Comparison of ENCODE assay signal across 8 mouse cellular contexts in genomic region chr1:120606641-120607575, GRCm38 (mm10). TPM values are rescaled to one million over a fixed set of nuclear protein-coding genes. Genes with fewer than 3 reads are reported as not detected.
DNase-seq lines count a peak whose midpoint lies in the region; ATAC-seq and TF ChIP-seq lines count a peak whose summit lies in the region.

No protein-coding gene starts in this region.

- peak overlapping the region; percentile 44 for H3K4me2 ChIP-seq in limb, embryonic 12.5 days
- H3K4me2 ChIP-seq in stomach, embryonic 16.5 days (ENCODE audit: low read depth, low read length), result no peak overlapping the region

- peaks cover 27% of the 10 kb centered on the region for H3K27me3 ChIP-seq in ES-Bruce4 (ENCODE audit: control insufficient read depth, insufficient read depth, low read length, poor library complexity, severe bottlenecking)
- H3K27me3 ChIP-seq in limb, embryonic 12.5 days, result peaks cover 97% of the 10 kb centered on the region
- peaks cover 93% of the 10 kb centered on the region for H3K27me3 ChIP-seq in stomach, embryonic 16.5 days (ENCODE audit: control insufficient read depth, insufficient read depth, low read length)

- no peak overlapping the region for H3K27ac ChIP-seq in ES-Bruce4 (ENCODE audit: insufficient read depth, low read length)
- no peak overlapping the region for H3K27ac ChIP-seq in limb, embryonic 12.5 days
- H3K27ac ChIP-seq in stomach, embryonic 16.5 days (ENCODE audit: low read length), result no peak overlapping the region

- DNase-seq in cerebellum, postnatal 14 days, result peak; percentile 53 to 65
- DNase-seq in cerebellum, adult 9-11 months, result no peak
- no peak for DNase-seq in thymus, postnatal 14 days
- no peak for DNase-seq in spleen, postnatal 36 days (ENCODE audit: low spot score in 2 of 2)

- no peaks in the 10 kb centered on the region for H3K4me1 ChIP-seq in ES-Bruce4 (ENCODE audit: control insufficient read depth, insufficient read depth, low read length)
- H3K4me1 ChIP-seq in limb, embryonic 12.5 days (replicated peaks), result peaks cover 18% of the 10 kb centered on the region
- peaks cover 14% of the 10 kb centered on the region for H3K4me1 ChIP-seq in stomach, embryonic 16.5 days (ENCODE audit: control insufficient read depth, insufficient read depth, low read length)

- ATAC-seq in granulocyte monocyte progenitor cell, adult 5-6 weeks (replicated peaks; ENCODE audit: poor library complexity, severe bottlenecking), result peak; percentile 20; the same call in 1 of the 2 replicates
- ATAC-seq in limb, embryonic 12.5 days (ENCODE audit: insufficient number of reproducible peaks, insufficient read depth, low FRiP score, low TSS enrichment, low read depth), result no peak
- no peak for ATAC-seq in stomach, embryonic 16.5 days (ENCODE audit: insufficient read depth, low FRiP score)

- no peaks in the 10 kb centered on the region for H3K9me3 ChIP-seq in ES-Bruce4 (replicated peaks; ENCODE audit: control insufficient read depth, insufficient read depth, low read length, poor library complexity, severe bottlenecking)
- H3K9me3 ChIP-seq in limb, embryonic 12.5 days, result no peaks in the 10 kb centered on the region
- H3K9me3 ChIP-seq in stomach, embryonic 16.5 days (replicated peaks; ENCODE audit: control insufficient read depth, low read length), result no peaks in the 10 kb centered on the region

- TF ChIP-seq POLR2A in ES-Bruce4 (IDR thresholded peaks at IDR 0.05; ENCODE audit: insufficient read depth, low read length), result no peak

- H3K4me3 ChIP-seq in ES-Bruce4 (ENCODE audit: low read depth, low read length), result peak overlapping the region; percentile 1
- peak overlapping the region; percentile 27 for H3K4me3 ChIP-seq in limb, embryonic 12.5 days (replicated peaks)
- H3K4me3 ChIP-seq in stomach, embryonic 16.5 days (replicated peaks; ENCODE audit: low read length), result 0 out of 2 replicates have a peak overlapping the region, but pooled peaks have one; percentile 2

- H3K9ac ChIP-seq in ES-Bruce4 (ENCODE audit: low read depth, poor library complexity, severe bottlenecking), result no peak overlapping the region
- H3K9ac ChIP-seq in limb, embryonic 12.5 days (replicated peaks), result no peak overlapping the region
- H3K9ac ChIP-seq in stomach, embryonic 16.5 days (ENCODE audit: low read length), result no peak overlapping the region

- H3K36me3 ChIP-seq in ES-Bruce4 (ENCODE audit: control insufficient read depth, insufficient read depth, low read length, poor library complexity, severe bottlenecking), result no peaks in the 10 kb centered on the region
- H3K36me3 ChIP-seq in limb, embryonic 12.5 days, result no peaks in the 10 kb centered on the region
- H3K36me3 ChIP-seq in stomach, embryonic 16.5 days (ENCODE audit: control insufficient read depth, insufficient read depth, low read length), result no peaks in the 10 kb centered on the region

- no peak for TF ChIP-seq CTCF in ES-Bruce4 (IDR thresholded peaks at IDR 0.05; ENCODE audit: low read depth, low read length)

- TF ChIP-seq EP300 in ES-Bruce4 (IDR thresholded peaks at IDR 0.05; ENCODE audit: insufficient read depth, low read depth, low read length), result no peak

- 1% methylated on average over 52 of the region's 52 CpGs for WGBS in limb, embryonic 12.5 days
- WGBS in stomach, embryonic 16.5 days, result 2% methylated on average over 52 of the region's 52 CpGs

RNA-seq across cellular contexts. Expression of gene En1, which starts 4.7 kb away (rescaled TPM):
- polyA plus RNA-seq in ES-Bruce4 (2011; ENCODE audit: insufficient read depth, insufficient read length, low read depth, missing spikeins), result 0.61 TPM in 1 of 2 replicates, not detected in the other
- total RNA-seq in granulocyte monocyte progenitor cell, adult 5-6 weeks (2014; fragmentation: Nextera tagmentation), result not detected in 2 replicates
- total RNA-seq in granulocyte monocyte progenitor cell, adult 5-6 weeks (2017), result not detected in 2 replicates
- polyA plus RNA-seq in limb, embryonic 12.5 days (2016; fragmentation: Nextera tagmentation; extraction: Ambion mirVana), result 1.8 TPM in 2 replicates
- polyA plus RNA-seq in stomach, embryonic 16.5 days (2015; fragmentation: Nextera tagmentation; extraction: Ambion mirVana), result 0.09 TPM in 1 of 2 replicates, not detected in the other

Comparison
In these comparisons a context has a peak if more than half of its experiments do, and no peak if none do; other contexts are left out.
1. DNase-seq: peak in cerebellum, postnatal 14 days (2 of 2); none in cerebellum, adult 9-11 months (single experiment), thymus, postnatal 14 days (single experiment) and spleen, postnatal 36 days (0 of 2).
2. Peak in every context shown above with its lines, with median percentiles within 50 percentile points of each other: H3K4me3 ChIP-seq.